Mouse (Mus musculus): ENCODE results near the gene Dnaaf1. TPM values are rescaled to one million over a fixed set of nuclear protein-coding genes. Genes with fewer than 3 reads are reported as not detected.

Dnaaf1 gene
- polyA plus RNA-seq (2012; rRNA removed): 0.15 and 0.18 TPM in 2 replicates

DNA sequence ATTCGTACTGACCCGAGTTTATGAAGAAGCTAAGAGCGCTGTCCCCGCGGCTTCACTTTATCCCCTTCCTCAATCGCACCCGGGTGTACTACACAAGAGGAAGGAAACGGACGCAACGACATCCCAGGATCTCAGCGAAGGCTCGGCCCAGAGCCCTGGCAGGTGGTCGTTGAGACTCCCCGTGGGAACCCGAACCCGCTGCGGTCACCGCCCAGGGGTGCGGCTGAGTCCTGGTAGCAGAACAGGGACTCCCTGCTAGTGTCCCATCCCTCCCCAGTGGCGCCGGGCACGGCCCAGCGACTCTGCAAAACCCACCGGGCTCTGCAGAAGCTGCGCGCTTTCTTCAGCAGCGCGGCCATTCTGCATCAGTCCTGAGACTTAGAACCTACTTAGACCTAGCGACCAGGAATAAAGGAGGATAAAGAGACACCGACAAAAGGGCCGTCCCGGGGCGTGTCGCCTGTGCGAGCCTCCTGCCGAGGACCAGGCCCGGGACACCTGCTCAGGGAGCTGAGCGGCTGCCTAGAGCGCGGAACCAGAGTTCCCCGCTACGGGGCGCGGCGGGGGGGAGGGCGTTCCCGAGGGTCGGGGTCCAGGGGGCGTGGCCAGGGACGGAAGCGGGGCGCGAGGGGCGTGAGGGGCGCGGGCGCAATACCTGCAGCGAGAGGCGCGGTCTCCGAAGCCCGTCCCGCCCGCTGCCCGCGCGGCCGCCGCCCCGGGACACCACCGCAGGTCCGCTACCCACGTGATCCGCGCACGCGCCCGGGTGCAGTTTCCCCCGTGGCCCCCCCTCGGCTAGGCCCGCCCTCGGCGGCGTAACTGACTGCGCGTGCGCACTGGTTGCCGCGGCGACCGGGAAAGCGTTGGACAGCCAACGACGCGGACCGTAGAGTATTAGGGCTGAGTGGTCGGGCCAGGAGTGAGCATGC is at the start of gene Dnaaf1, which contains the start of gene Hsdl1:
Gene Dnaaf1, plus strand, starts transcription at position 799 of the 929 bp plus-strand sequence.
Gene Hsdl1, minus strand, starts transcription at position 747 of the 929 bp plus-strand sequence.
- peak; percentile 84 to 96 for DNase-seq (ENCODE audit: extremely low spot score in 1 of 2, low spot score in 1 of 2)

DNA sequence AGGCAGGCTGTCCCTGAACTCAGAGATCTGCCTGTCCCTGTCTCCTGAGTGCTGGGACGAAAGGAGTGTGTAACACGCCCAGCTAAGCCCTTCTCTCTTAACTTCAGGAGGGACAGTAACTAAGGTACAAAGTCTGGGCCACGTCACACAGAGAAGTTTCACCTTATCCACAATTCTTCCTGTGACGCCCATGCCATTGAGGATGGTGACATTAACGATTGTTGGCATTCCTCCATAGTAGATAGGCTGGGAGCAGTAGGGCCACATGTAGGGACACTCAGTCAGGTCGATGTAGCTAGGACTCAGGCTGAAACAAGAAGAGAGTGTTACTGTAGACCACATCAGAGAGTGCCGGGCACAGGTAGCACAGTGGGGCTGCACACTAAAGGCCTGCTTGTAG is 46.3 kb upstream of the Dnaaf1 start:
- no peak for DNase-seq (ENCODE audit: extremely low spot score in 1 of 2, low spot score in 1 of 2)

DNA sequence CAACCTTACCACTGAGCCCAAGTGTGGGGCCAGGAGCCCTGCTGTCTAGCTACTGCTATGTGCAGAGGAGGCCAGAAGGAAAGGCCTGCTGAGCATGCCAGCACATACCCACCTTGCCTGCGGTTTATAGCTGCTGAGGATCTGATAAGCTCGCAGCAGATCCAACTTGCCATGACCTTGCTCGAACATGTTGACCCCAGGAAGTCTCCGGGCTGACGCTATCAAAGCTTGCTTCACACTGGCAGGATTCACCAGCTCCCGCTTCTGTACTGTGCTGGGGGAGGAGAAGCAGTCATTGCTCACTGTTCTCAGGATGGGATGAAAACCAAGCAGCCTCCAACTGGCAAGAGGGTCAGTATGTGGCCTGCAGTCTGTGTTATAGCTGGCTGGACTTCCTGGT is 44.1 kb upstream of the Dnaaf1 start:
- DNase-seq (ENCODE audit: extremely low spot score in 1 of 2, low spot score in 1 of 2): no peak

DNA sequence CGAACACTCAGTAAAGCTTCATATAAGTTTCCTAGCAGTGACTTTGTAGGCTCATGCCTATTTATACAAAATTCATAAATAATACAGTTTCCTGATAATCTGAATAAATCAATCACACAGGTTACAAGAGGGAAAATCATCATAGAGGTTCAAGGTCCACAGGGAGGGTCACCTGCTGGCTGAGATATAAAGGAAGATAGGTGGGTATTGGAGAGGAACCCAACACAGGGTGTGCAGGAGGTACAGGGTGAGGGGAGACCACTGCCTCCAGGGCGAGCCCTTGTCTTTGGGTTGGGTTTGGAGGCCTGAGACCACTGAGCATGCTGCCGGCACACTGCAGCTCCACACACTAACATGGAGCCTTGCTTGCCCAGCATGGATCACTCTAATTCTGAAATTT is 43.6 kb upstream of the Dnaaf1 start:
- DNase-seq (ENCODE audit: extremely low spot score in 1 of 2, low spot score in 1 of 2): no peak

DNA sequence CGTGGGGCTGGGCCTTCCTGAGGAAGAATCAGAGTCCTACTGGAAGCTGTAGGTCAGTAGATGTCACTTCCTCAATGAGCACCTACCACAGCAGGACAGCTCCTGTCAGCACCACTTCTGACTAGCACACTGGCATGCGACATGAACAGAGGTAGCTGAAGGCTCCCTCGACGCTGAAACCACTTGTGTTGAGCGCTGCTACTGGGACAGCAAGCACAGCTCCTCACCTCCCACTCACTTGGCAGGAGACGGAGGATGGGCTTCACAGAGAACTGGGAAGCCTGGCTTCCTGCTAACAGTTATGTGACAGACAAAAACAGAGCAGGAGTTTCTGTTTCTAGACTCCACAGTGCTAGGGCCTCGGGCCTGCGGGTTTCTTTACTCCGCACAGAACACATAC is 43.1 kb upstream of the Dnaaf1 start:
- DNase-seq (ENCODE audit: extremely low spot score in 1 of 2, low spot score in 1 of 2): peak; percentile 66 to 85

DNA sequence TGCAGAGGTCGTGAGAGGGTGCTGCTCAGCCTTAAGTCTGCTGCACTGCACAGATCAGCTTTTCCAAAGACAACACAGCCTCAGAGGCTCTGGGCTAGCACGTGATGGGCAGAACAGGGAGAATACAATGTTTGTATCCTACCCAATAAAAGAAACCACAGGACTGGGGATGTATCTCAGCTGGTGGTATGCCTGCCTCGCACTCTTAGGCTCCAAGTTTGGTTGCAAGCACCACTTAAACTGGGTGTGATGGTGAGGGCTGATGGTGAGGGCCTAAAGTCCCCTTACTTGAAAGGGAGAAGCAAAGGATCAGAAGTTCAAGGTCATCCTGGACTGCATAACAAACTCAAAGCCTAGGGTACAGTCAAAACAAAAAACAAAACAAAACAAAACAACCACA is 30.4 kb upstream of the Dnaaf1 start:
- no peak for DNase-seq (ENCODE audit: extremely low spot score in 1 of 2, low spot score in 1 of 2)

DNA sequence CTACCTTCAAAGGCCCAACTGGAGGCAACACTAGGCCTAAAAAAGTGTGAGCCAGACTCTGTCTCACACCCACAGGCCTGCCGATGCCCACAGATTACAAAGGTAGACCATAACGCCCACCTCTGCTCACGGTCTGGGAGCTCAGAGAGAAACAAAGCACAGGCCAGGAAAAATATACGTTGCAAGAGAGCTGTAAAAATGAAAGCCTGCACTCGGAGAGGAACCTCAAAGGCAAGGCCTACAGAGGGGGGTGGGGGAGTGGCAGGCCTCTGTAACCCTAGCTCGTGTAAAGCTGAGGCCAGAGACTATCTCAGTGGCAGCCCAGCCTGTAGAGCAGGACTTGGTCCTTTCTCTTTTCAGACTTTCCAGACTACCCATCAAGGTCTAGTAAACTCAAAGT is 29.9 kb upstream of the Dnaaf1 start:
- no peak for DNase-seq (ENCODE audit: extremely low spot score in 1 of 2, low spot score in 1 of 2)

DNA sequence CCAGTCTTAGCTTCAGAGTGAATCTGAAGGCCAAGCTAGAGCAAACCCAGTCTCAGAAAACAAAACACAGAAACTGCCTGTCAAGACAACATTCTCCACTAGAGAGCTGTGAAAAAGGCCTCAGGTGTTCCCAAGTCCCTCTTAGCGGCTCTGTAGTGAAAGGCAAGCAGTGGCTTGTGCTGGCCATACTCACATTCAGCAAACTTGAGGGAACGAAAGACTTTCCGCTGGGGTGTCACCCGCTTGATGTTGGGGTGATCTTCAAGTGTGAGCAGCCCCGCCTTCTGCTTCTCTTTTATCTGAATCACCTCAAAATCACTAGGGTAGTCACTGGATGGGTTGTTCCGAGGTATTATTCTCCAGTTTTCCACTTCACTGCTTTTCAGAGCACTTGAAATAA is 29.2 kb upstream of the Dnaaf1 start:
- no peak for DNase-seq (ENCODE audit: extremely low spot score in 1 of 2, low spot score in 1 of 2)

DNA sequence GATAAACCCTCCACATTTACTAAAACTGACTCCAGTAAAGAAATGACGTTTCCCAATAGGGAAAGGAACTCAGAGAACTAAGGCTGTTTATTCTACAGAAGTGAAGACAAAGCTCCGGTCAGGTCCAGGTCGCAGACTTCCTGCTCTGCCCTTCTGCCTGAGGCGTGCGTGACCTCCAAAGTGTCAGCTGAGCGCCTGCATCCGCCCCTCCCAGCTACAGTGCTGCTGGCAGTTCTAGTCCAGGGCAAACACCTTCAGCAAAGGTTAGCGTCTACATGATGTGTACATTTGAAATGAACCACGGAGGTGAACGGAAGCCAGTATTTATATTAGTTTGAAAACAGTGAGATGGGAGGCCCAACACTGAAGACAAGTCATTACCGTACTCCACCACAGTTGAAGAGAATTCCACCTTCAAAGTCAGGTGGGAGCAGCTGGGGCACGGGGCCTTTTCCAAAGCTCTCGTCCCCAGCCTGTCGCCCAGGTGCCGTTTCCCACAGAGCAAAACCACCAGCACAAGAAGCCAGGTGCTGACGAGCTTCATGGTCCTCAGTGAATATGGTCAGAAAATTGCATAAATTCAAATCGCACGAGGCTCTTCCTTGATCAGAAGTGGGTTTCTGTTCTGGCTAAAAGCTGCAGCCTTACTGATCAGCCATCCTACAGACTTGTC is 27.9 kb upstream of the Dnaaf1 start:
- no peak for DNase-seq (ENCODE audit: extremely low spot score in 1 of 2, low spot score in 1 of 2)

DNA sequence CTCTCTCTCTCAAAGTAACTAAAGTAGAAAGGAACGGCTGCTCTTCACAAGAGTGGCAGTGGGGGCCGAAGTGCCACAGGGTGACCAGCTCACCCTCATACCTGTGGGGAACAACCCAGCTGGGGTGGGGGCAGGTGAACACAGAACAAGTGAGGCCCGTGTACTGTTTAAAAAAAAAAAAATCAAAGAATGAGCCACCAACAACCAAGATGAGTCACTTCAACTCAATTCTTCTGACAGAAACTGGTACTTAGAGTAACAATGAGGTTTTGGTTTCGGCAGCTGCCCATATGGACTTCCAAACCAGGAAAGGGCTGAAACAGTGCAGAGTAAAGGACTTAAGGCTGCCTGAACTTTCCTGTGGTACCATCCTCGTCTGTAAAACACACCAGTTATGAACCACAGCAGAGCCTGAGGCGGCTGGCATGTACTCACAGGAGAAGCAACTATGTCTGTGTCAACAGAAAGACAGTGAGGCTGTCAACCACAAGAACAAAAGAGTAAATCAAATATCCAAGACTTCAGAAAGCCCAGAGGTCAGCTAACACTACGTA is 26.4 kb upstream of the Dnaaf1 start:
- DNase-seq (ENCODE audit: extremely low spot score in 1 of 2, low spot score in 1 of 2): no peak

DNA sequence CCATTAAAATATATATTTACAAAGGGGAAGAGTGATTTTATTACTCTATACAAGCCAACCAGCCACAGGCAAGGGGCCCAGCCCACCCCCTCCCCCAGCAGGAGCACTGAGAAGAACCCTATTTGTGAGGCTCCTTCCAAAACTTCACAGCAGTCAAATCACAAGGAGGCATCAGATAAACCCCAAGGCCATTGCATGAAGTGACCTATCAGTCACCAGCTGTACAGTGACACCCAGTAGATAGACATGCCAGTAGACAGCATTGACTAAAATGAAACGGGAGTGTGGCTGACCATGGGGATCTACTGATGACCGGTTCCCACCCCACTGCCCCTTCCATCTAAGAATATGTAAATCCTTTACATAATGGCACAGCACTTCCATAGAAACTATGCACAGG is 22.1 kb upstream of the Dnaaf1 start:
- DNase-seq (ENCODE audit: extremely low spot score in 1 of 2, low spot score in 1 of 2): no peak

DNA sequence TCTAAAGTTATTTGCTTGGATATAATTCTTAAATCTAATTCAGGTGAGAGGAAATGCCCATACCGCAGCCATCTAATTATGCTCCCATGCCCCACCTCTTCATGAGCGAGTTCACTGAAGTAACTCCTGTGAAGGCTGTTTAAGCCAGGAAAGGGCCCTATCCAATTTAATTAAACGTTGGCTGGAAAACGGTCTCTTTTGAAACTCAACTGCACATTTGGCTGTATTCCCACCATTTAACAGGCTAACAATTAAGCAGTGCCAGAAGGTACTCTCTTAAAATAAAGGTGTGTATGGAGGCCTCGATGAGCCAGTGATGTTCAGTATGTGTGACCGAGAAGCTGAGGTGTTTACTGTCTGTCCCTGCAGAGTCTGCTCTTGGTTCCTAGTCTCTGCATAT is 19.2 kb upstream of the Dnaaf1 start:
- no peak for DNase-seq (ENCODE audit: extremely low spot score in 1 of 2, low spot score in 1 of 2)

DNA sequence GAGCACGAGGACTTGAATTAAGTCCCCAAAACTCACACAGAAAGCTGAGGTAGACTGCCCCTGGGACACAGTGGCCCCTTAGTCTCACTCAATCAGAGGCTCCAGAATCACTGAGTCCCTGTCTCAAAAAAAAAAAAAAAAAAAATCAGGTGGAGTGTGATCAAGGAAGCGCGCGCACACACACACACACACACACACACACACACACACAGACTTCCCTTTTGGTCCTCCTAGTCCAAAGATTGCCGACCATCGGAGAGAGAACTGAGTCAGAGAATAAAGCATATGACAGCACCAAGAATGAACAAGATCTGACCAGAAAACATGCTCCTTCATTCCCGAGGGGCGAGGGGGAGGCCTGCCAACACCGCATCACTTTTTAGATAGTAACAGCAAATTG is 17.9 kb upstream of the Dnaaf1 start:
- no peak for DNase-seq (ENCODE audit: extremely low spot score in 1 of 2, low spot score in 1 of 2)

DNA sequence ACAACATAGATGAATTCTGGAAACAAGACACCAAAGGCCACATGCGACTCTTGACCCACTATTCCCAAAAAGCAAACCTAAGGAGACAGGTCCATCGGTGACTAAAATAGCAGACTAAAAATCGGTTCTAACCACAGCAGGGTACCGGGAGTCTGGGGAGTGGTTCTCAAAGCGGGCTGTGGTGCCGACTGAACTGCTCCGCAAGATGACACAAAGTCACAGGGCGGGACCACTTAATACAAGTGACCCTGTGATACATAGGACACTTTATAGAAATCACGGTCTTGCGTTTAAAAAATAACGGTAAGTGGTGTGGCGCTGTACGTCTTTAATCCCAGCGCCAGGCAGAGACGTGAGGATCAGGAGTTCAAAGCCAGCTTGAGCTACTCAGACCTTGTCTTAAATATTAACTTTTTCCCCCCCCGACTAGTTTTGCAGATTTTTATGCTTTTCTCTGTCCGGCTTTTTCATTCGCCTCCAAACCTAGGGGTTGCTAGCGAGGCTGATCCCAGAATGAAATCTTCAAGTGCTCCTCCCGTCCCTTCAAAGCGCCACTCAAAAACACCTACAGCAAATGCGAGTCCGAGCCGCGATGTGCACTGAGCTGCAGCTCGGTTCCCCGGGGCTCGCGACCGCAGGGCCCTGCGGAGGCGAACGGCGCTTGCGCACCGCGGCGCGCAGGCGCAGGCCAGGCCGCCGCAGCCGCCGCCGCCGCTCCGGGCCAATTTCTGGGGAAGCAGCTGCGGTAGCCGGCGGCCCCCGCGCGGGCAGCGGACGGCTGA is 17.0 kb upstream of the Dnaaf1 start:
- DNase-seq (ENCODE audit: extremely low spot score in 1 of 2, low spot score in 1 of 2): peak in 1 of 2 experiments; percentile 63

DNA sequence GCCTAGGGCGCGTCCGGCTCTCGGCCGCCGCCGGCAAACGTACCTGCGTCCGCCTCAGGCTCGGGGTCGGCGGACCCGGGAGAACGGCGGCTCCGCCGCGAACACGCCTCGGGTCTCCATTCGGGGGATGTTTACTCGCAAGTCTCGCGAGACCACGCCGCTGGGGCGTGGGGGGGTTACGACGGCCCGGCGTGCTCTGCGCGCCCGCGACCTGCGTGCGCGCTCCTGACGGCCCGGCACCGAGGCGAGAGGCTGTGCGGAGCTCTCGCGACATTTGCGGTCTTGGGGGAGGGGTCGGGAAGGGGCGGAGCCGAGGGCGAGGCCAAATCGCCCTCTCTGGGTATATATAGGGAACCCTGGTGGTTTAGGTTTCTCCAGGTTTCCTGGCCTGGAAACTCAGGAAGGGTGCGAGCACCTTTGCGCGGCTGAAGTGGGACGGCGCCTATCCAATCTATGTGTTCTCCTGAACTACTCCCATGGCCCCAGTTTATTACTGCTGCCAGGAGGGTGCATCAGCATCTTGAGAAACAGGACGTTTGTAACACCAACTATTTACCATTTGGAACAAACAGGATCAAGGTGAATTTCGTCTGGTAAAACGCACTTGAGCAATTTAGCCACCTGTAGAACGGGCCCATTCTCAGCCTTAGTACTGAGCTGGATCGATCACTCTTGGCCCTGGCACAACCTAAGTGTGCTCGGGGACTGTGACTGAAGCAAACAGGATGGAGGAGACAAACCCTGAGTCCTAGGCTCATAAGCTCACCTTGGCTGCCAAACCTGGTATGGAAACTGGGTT is 16.2 kb upstream of the Dnaaf1 start, which contains the start of gene Mbtps1:
Gene Mbtps1, minus strand, starts transcription at position 133 of the 799 bp plus-strand sequence.
- DNase-seq (ENCODE audit: extremely low spot score in 1 of 2, low spot score in 1 of 2): peak; percentile 94 to 96

DNA sequence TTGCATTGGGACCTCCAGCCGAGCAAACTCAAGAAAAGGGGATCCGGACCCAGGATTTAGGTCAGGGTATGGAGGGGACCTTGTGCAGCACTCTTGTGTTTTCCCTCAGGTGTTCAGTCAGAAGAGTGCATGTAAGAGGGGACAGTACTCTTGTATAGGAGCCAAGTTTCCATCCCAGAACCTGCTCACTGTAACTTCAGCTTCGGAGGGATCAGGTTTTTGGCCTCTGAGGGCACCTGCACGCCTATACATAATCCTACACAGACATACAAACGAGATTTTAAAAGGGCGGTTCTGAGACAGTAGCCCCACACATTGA is 15.7 kb upstream of the Dnaaf1 start:
- DNase-seq (ENCODE audit: extremely low spot score in 1 of 2, low spot score in 1 of 2): no peak

DNA sequence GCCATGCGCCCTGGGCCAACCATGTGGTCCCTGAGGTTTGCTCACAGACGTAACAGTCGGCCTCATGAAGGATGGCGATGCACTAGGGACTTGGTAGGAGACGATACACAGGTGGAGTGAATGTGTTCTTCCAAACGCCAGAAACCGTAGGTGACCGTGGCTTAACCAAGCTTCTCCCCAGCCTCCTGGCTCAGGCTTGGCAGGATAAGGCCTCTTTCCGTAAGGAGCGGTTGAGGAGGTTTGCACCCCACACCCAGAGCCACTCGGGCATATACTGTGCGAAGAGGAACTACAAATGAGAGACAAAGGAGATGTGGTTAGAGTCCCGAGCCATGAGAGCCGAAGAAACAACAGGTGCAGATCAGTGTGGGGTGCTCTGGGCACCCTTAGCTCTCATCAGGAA is 11.2 kb upstream of the Dnaaf1 start:
- DNase-seq (ENCODE audit: extremely low spot score in 1 of 2, low spot score in 1 of 2): no peak

DNA sequence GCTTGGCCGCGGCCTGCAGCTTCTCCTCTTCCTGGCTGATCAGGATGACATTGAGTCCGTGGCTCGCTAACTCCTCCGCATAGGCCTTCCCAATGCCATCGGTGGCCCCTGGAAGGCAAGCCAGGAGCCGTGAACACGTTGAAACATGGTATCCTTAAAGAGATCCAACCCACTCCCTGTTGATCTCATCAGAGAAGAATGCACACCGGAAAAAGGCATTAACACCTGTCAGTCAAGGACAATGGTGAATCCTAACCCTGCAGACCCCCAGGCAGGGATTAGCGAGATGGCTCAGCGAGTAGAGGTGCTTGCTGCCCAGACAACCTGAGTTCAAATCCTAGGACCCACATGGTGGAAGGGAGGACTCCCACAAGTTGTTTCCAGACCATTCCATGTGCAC is 8.7 kb upstream of the Dnaaf1 start:
- DNase-seq (ENCODE audit: extremely low spot score in 1 of 2, low spot score in 1 of 2): no peak

DNA sequence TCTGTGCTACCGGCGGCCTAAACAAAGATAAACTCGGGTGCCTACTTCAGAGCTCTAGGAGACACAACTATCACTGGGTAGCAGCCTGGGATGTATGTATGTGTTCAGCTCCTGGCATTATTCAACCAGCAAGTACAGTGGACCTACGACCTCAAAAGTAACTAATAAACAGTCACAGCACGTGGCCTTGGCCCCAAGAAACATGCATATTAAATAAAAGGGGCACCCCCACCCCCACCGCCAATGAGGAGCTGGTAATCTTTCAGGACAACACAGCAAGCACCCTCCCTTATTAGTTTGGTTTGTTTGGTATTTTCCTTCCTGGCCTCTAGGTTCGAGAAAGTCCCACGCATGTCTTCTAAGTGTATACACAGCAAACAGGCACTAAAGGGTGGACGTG is 6.8 kb upstream of the Dnaaf1 start:
- no peak for DNase-seq (ENCODE audit: extremely low spot score in 1 of 2, low spot score in 1 of 2)

DNA sequence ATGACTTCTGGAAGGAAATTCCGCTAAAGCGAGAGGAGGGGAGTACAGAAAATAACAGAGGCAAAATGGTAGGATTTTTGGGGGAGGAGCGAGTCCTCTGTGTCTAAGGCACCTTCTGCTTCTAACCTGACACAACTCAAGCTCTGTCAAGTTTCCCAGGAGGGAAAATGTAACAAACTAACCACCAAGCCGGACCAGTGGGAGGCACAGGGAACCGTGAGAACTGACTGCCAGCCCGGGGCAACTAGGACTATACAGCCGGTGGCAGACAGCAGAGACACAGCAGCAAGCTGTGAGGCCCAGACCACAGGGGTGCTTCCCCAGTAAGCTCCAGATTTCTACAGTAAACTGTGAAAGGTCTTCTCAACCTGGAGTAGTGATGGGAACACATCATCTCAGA is 6.1 kb upstream of the Dnaaf1 start:
- no peak for DNase-seq (ENCODE audit: extremely low spot score in 1 of 2, low spot score in 1 of 2)

Measured in frontal cortex, adult 2 months (tissue).